Mouse (Mus musculus): ENCODE data around the gene Tmem232. TPM values are rescaled to one million over a fixed set of nuclear protein-coding genes. Genes with fewer than 3 reads are reported as not detected.
A peak's percentile ranks its signal among the peaks of the same experiment; 100 is the strongest.
"Not testable (repeated sequence)": the region's sequence is repeated elsewhere in the genome, so short reads cannot be mapped to it uniquely, and the experiment has no call there.

Tmem232 gene
- polyA plus RNA-seq, 1 experiment from 2014 or later: 0.18 TPM

GRCm38 (mm10) chr17:65559273-65559672 lies 18.7 kb upstream of the Tmem232 start:
- Histone ChIP-seq H3K27ac (no peak overlapping the region), H3K27me3 (no peaks in the 10 kb centered on the region), H3K9me3 (replicated peaks) (no peaks in the 10 kb centered on the region), H3K4me3 (no peak overlapping the region), H3K4me2 (no peak overlapping the region), H3K4me1 (no peaks in the 10 kb centered on the region), H3K36me3 (ENCODE audit: poor library complexity, severe bottlenecking) (no peaks in the 10 kb centered on the region), H3K9ac (no peak overlapping the region)
- WGBS: 60% methylated on average over 4 of the region's 5 CpGs
- no peak for ATAC-seq

- peak; percentile 13; the same call in 1 of the 2 replicates for ATAC-seq
Observed at GRCm38 (mm10) chr17:65558788-65559187, 18.2 kb upstream of the Tmem232 start.

GRCm38 (mm10) chr17:65558217-65558616 lies 17.6 kb upstream of the Tmem232 start:
- Histone ChIP-seq H3K4me2 (peak overlapping the region; percentile 24), H3K36me3 (ENCODE audit: poor library complexity, severe bottlenecking) (no peaks in the 10 kb centered on the region), H3K9ac (no peak overlapping the region), H3K9me3 (replicated peaks) (no peaks in the 10 kb centered on the region), H3K4me3 (no peak overlapping the region), H3K27ac (no peak overlapping the region), H3K27me3 (no peaks in the 10 kb centered on the region), H3K4me1 (no peaks in the 10 kb centered on the region)
- ATAC-seq: peak; percentile 52; the same call in 1 of the 2 replicates
- 46% methylated on average over 9 of the region's 9 CpGs for WGBS

More at GRCm38 (mm10) chr17:65558788-65559187, 18.2 kb upstream of the Tmem232 start:
- Histone ChIP-seq H3K27ac (no peak overlapping the region), H3K4me3 (no peak overlapping the region), H3K9ac (no peak overlapping the region), H3K4me2 (peak overlapping the region; percentile 24), H3K4me1 (no peaks in the 10 kb centered on the region), H3K9me3 (replicated peaks) (no peaks in the 10 kb centered on the region), H3K36me3 (ENCODE audit: poor library complexity, severe bottlenecking) (no peaks in the 10 kb centered on the region), H3K27me3 (no peaks in the 10 kb centered on the region)
- 60% methylated on average over 9 of the region's 9 CpGs for WGBS

GRCm38 (mm10) chr17:65557212-65557611 lies 16.6 kb upstream of the Tmem232 start:
- Histone ChIP-seq H3K9me3 (replicated peaks) (no peaks in the 10 kb centered on the region), H3K27ac (no peak overlapping the region), H3K9ac (no peak overlapping the region), H3K27me3 (no peaks in the 10 kb centered on the region), H3K4me2 (no peak overlapping the region), H3K4me3 (no peak overlapping the region), H3K36me3 (ENCODE audit: poor library complexity, severe bottlenecking) (no peaks in the 10 kb centered on the region), H3K4me1 (no peaks in the 10 kb centered on the region)
- 82% methylated on average over 6 of the region's 6 CpGs for WGBS
- ATAC-seq: no peak

DNA sequence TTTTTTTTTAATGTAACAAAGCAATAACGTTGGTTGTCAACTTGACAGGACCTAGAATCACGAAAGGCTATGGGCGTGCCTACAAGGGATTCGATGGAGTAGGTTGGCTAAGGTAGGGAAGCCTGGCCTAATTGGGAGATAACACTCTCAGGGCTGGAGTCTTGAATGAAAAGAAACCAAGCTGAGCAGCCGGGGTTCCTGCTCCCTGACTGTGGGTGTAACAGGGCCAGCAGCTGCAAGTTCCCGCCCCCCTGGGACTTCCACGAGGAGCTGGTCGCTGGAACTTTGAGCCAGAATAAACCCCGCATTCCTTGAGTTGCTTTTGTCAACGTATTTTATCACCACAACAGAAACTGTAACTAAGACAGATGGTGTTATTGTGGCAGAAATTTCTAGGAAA lies 16.2 kb upstream of the Tmem232 start:
- no peak for ATAC-seq
- H3K36me3 ChIP-seq (ENCODE audit: poor library complexity, severe bottlenecking): no peaks in the 10 kb centered on the region
- no peaks in the 10 kb centered on the region for H3K27me3 ChIP-seq
- no peak overlapping the region for H3K9ac ChIP-seq
- no peak overlapping the region for H3K4me3 ChIP-seq
- no peak overlapping the region for H3K27ac ChIP-seq
- no peaks in the 10 kb centered on the region for H3K9me3 ChIP-seq (replicated peaks)
- 75% methylated on average over 10 of the region's 10 CpGs for WGBS
- H3K4me2 ChIP-seq: no peak overlapping the region
- H3K4me1 ChIP-seq: no peaks in the 10 kb centered on the region

DNA sequence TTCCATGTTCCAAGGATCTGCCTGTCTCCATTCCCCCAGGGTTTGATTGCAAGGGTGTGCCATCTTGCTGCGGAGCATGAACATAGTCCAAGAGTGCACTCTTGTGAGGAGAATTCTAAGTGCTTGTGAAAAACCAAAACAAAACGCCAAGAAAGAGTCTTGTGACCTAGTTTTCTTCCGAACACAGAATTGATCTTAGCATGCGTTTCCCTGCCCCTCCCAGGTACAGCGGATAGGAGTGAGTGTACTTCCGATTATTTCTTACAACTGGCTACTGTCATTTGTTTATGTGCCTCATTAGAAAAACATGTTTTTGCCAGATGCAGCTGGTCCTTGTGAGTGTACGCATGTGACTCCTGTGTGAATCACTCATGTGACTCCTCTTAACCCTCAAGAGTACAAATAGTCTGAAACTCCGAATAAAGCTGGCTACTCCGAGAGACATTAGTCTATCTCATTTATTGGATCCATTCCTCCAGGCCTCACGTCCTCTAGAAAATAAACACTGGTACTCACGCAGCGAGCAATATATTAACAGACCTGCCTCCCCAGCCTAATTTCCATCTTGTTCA lies 11.9 kb upstream of the Tmem232 start:
- H3K27me3 ChIP-seq: no peaks in the 10 kb centered on the region
- no peaks in the 10 kb centered on the region for H3K9me3 ChIP-seq (replicated peaks)
- no peak overlapping the region for H3K9ac ChIP-seq
- H3K4me1 ChIP-seq: no peaks in the 10 kb centered on the region
- H3K27ac ChIP-seq: no peak overlapping the region
- H3K36me3 ChIP-seq (ENCODE audit: poor library complexity, severe bottlenecking): no peaks in the 10 kb centered on the region
- H3K4me3 ChIP-seq: no peak overlapping the region
- ATAC-seq: no peak
- H3K4me2 ChIP-seq: no peak overlapping the region
- 92% methylated on average over 12 of the region's 12 CpGs for WGBS

DNA sequence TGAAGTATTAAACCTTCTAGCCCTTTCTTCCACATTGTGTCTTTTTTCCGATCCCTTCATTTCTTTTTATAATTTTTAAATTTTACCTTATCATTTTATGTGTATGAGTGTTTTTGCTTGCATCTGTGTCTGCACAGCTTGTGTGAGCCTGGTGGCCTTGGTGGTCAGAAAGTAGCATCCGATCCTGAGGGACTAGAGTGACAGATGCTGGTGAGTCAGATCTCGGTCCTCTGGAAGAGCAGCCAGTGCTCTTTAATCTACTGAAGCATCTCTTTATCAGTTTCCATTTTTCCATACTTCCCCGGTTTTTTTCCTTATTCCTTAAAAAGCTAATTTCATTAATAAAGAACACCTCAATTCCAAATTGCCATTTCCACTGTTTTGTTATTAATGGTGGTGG lies 9.8 kb upstream of the Tmem232 start:
- Histone ChIP-seq H3K9ac (no peak overlapping the region), H3K27ac (no peak overlapping the region), H3K4me2 (no peak overlapping the region), H3K4me3 (no peak overlapping the region), H3K4me1 (no peaks in the 10 kb centered on the region), H3K9me3 (replicated peaks) (no peaks in the 10 kb centered on the region), H3K27me3 (no peaks in the 10 kb centered on the region), H3K36me3 (ENCODE audit: poor library complexity, severe bottlenecking) (no peaks in the 10 kb centered on the region)
- ATAC-seq: no peak
- WGBS: 91% methylated on average over 4 of the region's 4 CpGs

DNA sequence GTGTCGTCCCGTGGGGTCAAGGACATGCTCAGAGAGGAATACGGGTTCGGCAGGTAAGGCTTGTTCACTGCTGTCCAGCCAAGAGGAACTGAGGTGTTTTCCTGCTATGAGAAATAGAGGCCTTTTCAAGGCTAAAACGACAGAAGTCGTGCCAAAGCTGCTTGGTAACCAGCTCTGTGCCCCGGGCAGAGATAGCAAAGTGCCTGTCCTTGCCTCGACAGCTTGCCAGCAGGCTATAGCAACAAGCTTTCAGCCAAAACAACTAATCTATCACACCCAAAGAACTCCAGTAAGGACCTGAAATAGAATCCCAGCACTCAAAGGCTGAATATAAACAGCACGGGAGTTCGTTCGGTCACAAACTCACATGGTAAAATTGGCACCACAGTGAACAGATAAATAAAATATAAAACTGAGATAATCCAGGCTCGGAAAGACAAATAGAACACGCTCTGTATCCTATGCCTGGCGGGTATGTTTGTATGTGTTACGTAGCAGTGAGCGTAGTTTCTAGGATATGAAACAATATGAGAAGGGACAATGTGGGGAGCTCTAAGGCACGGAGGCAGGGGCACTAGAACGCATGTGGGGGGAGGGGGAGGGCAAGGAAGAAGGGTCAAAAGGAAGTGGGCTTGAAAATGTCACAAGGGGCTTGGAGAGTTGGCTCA lies 8.2 kb upstream of the Tmem232 start:
- H3K27me3 ChIP-seq: no peaks in the 10 kb centered on the region
- H3K4me1 ChIP-seq: no peaks in the 10 kb centered on the region
- ATAC-seq: no peak
- no peak overlapping the region for H3K4me3 ChIP-seq
- H3K36me3 ChIP-seq (ENCODE audit: poor library complexity, severe bottlenecking): no peaks in the 10 kb centered on the region
- H3K9me3 ChIP-seq (replicated peaks): no peaks in the 10 kb centered on the region
- no peak overlapping the region for H3K4me2 ChIP-seq
- 73% methylated on average over 18 of the region's 18 CpGs for WGBS
- H3K27ac ChIP-seq: no peak overlapping the region
- no peak overlapping the region for H3K9ac ChIP-seq

GRCm38 (mm10) chr17:65546221-65546620 lies 5.6 kb upstream of the Tmem232 start:
- H3K36me3 ChIP-seq (ENCODE audit: poor library complexity, severe bottlenecking); H3K27ac ChIP-seq; H3K9me3 ChIP-seq (replicated peaks); ATAC-seq; H3K4me3 ChIP-seq; H3K27me3 ChIP-seq; H3K4me2 ChIP-seq; H3K9ac ChIP-seq; H3K4me1 ChIP-seq: not testable (repeated sequence)
- 96% methylated on average over 4 of the region's 4 CpGs for WGBS

- 32% methylated on average over 3 of the region's 3 CpGs for WGBS
- no peaks in the 10 kb centered on the region for H3K27me3 ChIP-seq
- H3K4me3 ChIP-seq: no peak overlapping the region
- H3K4me2 ChIP-seq: no peak overlapping the region
- no peaks in the 10 kb centered on the region for H3K9me3 ChIP-seq (replicated peaks)
- H3K9ac ChIP-seq: no peak overlapping the region
- ATAC-seq: no peak; the same call in 1 of the 2 replicates
- H3K4me1 ChIP-seq: peaks cover 3% of the 10 kb centered on the region; the same call in 1 of the 2 replicates
- H3K27ac ChIP-seq: no peak overlapping the region
- no peaks in the 10 kb centered on the region for H3K36me3 ChIP-seq (ENCODE audit: poor library complexity, severe bottlenecking)
Observed at GRCm38 (mm10) chr17:65536156-65536555, 4.4 kb downstream of the Tmem232 start.

GRCm38 (mm10) chr17:65532381-65532780 lies 8.2 kb downstream of the Tmem232 start:
- H3K36me3 ChIP-seq (ENCODE audit: poor library complexity, severe bottlenecking); H3K9me3 ChIP-seq (replicated peaks); H3K4me1 ChIP-seq; H3K27me3 ChIP-seq; H3K4me2 ChIP-seq; H3K4me3 ChIP-seq; H3K9ac ChIP-seq; ATAC-seq; H3K27ac ChIP-seq: not testable (repeated sequence)

DNA sequence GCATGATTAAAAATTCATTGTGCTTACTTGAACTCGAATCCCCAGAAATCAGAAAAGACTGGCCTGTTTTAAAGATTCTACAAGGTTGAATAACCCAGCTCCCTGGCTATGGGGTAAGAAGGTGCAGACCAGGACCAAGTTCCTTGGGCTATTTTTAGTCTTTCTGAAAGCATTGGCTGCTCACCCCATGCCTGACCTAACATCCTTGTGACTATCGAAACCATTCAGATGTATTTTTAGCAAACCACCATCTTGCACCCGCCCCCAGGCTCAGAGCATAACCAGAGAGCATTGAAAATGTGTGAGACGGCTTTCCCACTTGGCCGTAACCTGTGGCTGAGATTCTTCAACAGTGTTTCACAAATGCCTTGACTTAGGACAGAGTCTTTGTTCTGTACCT lies 13.1 kb downstream of the Tmem232 start:
- no peak overlapping the region for H3K4me3 ChIP-seq
- no peak overlapping the region for H3K4me2 ChIP-seq
- no peak for ATAC-seq
- H3K27me3 ChIP-seq: no peaks in the 10 kb centered on the region
- H3K36me3 ChIP-seq (ENCODE audit: poor library complexity, severe bottlenecking): no peaks in the 10 kb centered on the region
- H3K9me3 ChIP-seq (replicated peaks): no peaks in the 10 kb centered on the region
- WGBS: 90% methylated on average over 5 of the region's 5 CpGs
- H3K27ac ChIP-seq: no peak overlapping the region
- H3K4me1 ChIP-seq: no peaks in the 10 kb centered on the region
- no peak overlapping the region for H3K9ac ChIP-seq

- H3K27me3 ChIP-seq: no peaks in the 10 kb centered on the region
- H3K9ac ChIP-seq: no peak overlapping the region
- WGBS: 90% methylated on average over 3 of the region's 3 CpGs
- no peaks in the 10 kb centered on the region for H3K9me3 ChIP-seq (replicated peaks)
- H3K4me3 ChIP-seq: no peak overlapping the region
- H3K36me3 ChIP-seq (ENCODE audit: poor library complexity, severe bottlenecking): no peaks in the 10 kb centered on the region
- H3K4me2 ChIP-seq: no peak overlapping the region
- H3K27ac ChIP-seq: no peak overlapping the region
- ATAC-seq: no peak
- H3K4me1 ChIP-seq: no peaks in the 10 kb centered on the region
Observed at GRCm38 (mm10) chr17:65513517-65513916, 27.1 kb downstream of the Tmem232 start.
